Mouse (Mus musculus) CH12.LX (cell line): ENCODE measurements at regions not wholly inside any gene's neighbourhood (a gene's known extent, or its start where the extent isn't known, plus 50 kb on each side); places are given as distances from the start of the nearest gene placed in this dataset.

Experiments used
- DNase-seq: peaks from one replicate; pipeline ENCODE4 v3.0.0-alpha.2; 2013; ENCODE audit errors: extremely low read depth
- H3K27ac ChIP-seq: 2 replicates; pipeline ENCODE4 v1.5.1; 2012; ENCODE audit warnings: low read depth, mild to moderate bottlenecking, control low read depth, moderate library complexity; ENCODE audit not compliant: insufficient read depth
- H3K27me3 ChIP-seq: replicated peaks from 2 replicates; pipeline ENCODE3; 2012; ENCODE audit warnings: inconsistent platforms
- H3K36me3 ChIP-seq, 2 experiments: replicated peaks in 1 of 2; 2 replicates each; pipeline versions ENCODE3 to v1.6.1; 2012; ENCODE audit warnings: inconsistent platforms in 1 of 2, low read length in 1 of 2, mild to moderate bottlenecking in 1 of 2, mixed read lengths in 1 of 2, moderate library complexity in 1 of 2; ENCODE audit not compliant: control insufficient read depth in 1 of 2, insufficient read depth in 1 of 2
- H3K4me1 ChIP-seq, 2 experiments: 2 replicates each; pipeline ENCODE4 v1.6.1; 2012; ENCODE audit warnings: inconsistent platforms in 1 of 2, moderate library complexity in 1 of 2; ENCODE audit not compliant: insufficient read depth in 2 of 2, control insufficient read depth in 1 of 2
- H3K4me2 ChIP-seq: 2 replicates; pipeline ENCODE4 v1.6.1; 2012; ENCODE audit warnings: low read depth, mild to moderate bottlenecking, control low read depth; ENCODE audit not compliant: poor library complexity, insufficient read depth, severe bottlenecking
- H3K4me3 ChIP-seq, 3 experiments: fragments of 150-350 bp in 1 of 3; sonication (generic) in 1 of 3; replicated peaks in 1 of 3; 2 replicates each; pipeline versions ENCODE3 to v1.5.1; 2011 to 2012; ENCODE audit warnings: low read depth in 2 of 3, low read length in 2 of 3, mild to moderate bottlenecking in 2 of 3, moderate library complexity in 2 of 3, control low read depth in 1 of 3, improper control_type of control experiment in 1 of 3, inconsistent platforms in 1 of 3, mixed read lengths in 1 of 3; ENCODE audit not compliant: poor library complexity in 1 of 3
- H3K79me2 ChIP-seq: replicated peaks from 2 replicates; pipeline ENCODE4 v1.6.1; 2012; ENCODE audit warnings: mild to moderate bottlenecking, moderate library complexity; ENCODE audit not compliant: control insufficient read depth, poor library complexity, insufficient read depth, severe bottlenecking; ENCODE audit errors: extremely low read depth
- H3K9ac ChIP-seq: 2 replicates; pipeline ENCODE4 v1.6.1; 2012; ENCODE audit warnings: low read depth, mild to moderate bottlenecking, control low read depth, moderate library complexity; ENCODE audit not compliant: insufficient read depth
- H3K9me3 ChIP-seq: replicated peaks from 2 replicates; pipeline ENCODE3; 2012; ENCODE audit warnings: low read length, inconsistent platforms, mixed read lengths
- BHLHE40 ChIP-seq: IDR thresholded peaks from 2 replicates; pipeline ENCODE4 v1.6.1; 2011; ENCODE audit warnings: mild to moderate bottlenecking, low read depth, low read length, improper control_type of control experiment
- CHD1 ChIP-seq: IDR thresholded peaks from 2 replicates; pipeline ENCODE4 v1.6.1; 2012; ENCODE audit warnings: low read depth, low read length, improper control_type of control experiment, inconsistent platforms
- CTCF ChIP-seq, 2 experiments: IDR thresholded peaks in 1 of 2; conservative IDR thresholded peaks in 1 of 2; 2 replicates each; pipeline ENCODE4 v1.5.1; 2011 to 2012; ENCODE audit warnings: low read depth in 2 of 2, low read length in 2 of 2, improper control_type of control experiment in 1 of 2, inconsistent platforms in 1 of 2, mild to moderate bottlenecking in 1 of 2, moderate library complexity in 1 of 2
- E2F4 ChIP-seq: IDR thresholded peaks from 2 replicates; pipeline ENCODE4 v1.6.1; 2011; ENCODE audit warnings: low read depth, low read length, improper control_type of control experiment; ENCODE audit not compliant: insufficient replicate concordance
- ETS1 ChIP-seq: conservative IDR thresholded peaks from 2 replicates; pipeline ENCODE4 v1.6.1; 2012; ENCODE audit warnings: low read depth, mild to moderate bottlenecking, inconsistent platforms, low read length, improper control_type of control experiment, moderate library complexity
- GABPA ChIP-seq: IDR thresholded peaks from 2 replicates; pipeline ENCODE4 v1.6.1; 2012; ENCODE audit warnings: low read depth, low read length, improper control_type of control experiment, inconsistent platforms; ENCODE audit not compliant: insufficient replicate concordance
- IRF4 ChIP-seq: IDR thresholded peaks from 2 replicates; pipeline ENCODE4 v1.6.1; 2014; ENCODE audit warnings: low read depth, mild to moderate bottlenecking, inconsistent platforms, low read length, improper control_type of control experiment
- MAFK ChIP-seq: IDR thresholded peaks from 2 replicates; pipeline ENCODE4 v1.6.1; 2011; ENCODE audit warnings: low read length, improper control_type of control experiment; ENCODE audit not compliant: insufficient replicate concordance
- MAX ChIP-seq: IDR thresholded peaks from 2 replicates; pipeline ENCODE4 v1.6.1; 2011; ENCODE audit warnings: low read length, improper control_type of control experiment
- MAZ ChIP-seq: IDR thresholded peaks from 2 replicates; pipeline ENCODE4 v1.6.1; 2012; ENCODE audit warnings: low read depth, mild to moderate bottlenecking, inconsistent platforms, low read length, improper control_type of control experiment, moderate library complexity
- MEF2A ChIP-seq: IDR thresholded peaks from 2 replicates; pipeline ENCODE4 v1.6.1; 2014; ENCODE audit warnings: low read depth, mild to moderate bottlenecking, inconsistent platforms, low read length, improper control_type of control experiment, borderline replicate concordance
- NRF1 ChIP-seq: IDR thresholded peaks from 2 replicates; pipeline ENCODE4 v1.6.1; 2014; ENCODE audit warnings: low read depth, mild to moderate bottlenecking, inconsistent platforms, low read length, improper control_type of control experiment, moderate library complexity
- POLR2A ChIP-seq: IDR thresholded peaks from 2 replicates; pipeline ENCODE4 v1.6.1; 2011; ENCODE audit warnings: low read depth, mild to moderate bottlenecking, improper control_type of control experiment, low read length
- SIN3A ChIP-seq: IDR thresholded peaks from 2 replicates; pipeline ENCODE4 v1.6.1; 2012; ENCODE audit warnings: low read length, improper control_type of control experiment, inconsistent platforms
- SMC3 ChIP-seq: IDR thresholded peaks from 2 replicates; pipeline ENCODE4 v1.6.1; 2011; ENCODE audit warnings: low read depth, low read length, improper control_type of control experiment
- TCF12 ChIP-seq: IDR thresholded peaks from 2 replicates; pipeline ENCODE4 v1.6.1; 2014; ENCODE audit warnings: low read depth, mild to moderate bottlenecking, inconsistent platforms, low read length, improper control_type of control experiment
- USF1 ChIP-seq: IDR thresholded peaks from 2 replicates; pipeline ENCODE4 v1.6.1; 2014; ENCODE audit warnings: low read depth, mild to moderate bottlenecking, inconsistent platforms, low read length, improper control_type of control experiment
- ZKSCAN1 ChIP-seq: IDR thresholded peaks from 2 replicates; pipeline ENCODE4 v1.6.1; 2012; ENCODE audit warnings: low read depth, inconsistent platforms, low read length, improper control_type of control experiment, borderline replicate concordance
- ZMIZ1 ChIP-seq: IDR thresholded peaks from 2 replicates; pipeline ENCODE4 v1.6.1; 2012; ENCODE audit warnings: low read depth, mild to moderate bottlenecking, inconsistent platforms, low read length, improper control_type of control experiment
- ZNF384 ChIP-seq: IDR thresholded peaks from 2 replicates; pipeline ENCODE4 v1.6.1; 2012; ENCODE audit warnings: low read depth, low read length, improper control_type of control experiment, inconsistent platforms
- dilution Hi-C: fragments of 300-500 bp; cut with MboI; formaldehyde crosslinking; loops from 2 replicates; pipeline ENCODE4 v1.14.3; 2020; ENCODE audit warnings: low sequenced_read_pairs; ENCODE audit not compliant: extremely low pct_unique_long_range_greater_than_20kb, extremely low pct_ligation_motif_present
- in situ Hi-C: fragments of 300-500 bp; cut with MboI; formaldehyde crosslinking; loops from 3 replicates; pipeline ENCODE4 v1.14.3; 2019; ENCODE audit warnings: low sequenced_read_pairs, low pct_ligation_motif_present, low pct_unique_long_range_greater_than_20kb, mixed read lengths

DNA sequence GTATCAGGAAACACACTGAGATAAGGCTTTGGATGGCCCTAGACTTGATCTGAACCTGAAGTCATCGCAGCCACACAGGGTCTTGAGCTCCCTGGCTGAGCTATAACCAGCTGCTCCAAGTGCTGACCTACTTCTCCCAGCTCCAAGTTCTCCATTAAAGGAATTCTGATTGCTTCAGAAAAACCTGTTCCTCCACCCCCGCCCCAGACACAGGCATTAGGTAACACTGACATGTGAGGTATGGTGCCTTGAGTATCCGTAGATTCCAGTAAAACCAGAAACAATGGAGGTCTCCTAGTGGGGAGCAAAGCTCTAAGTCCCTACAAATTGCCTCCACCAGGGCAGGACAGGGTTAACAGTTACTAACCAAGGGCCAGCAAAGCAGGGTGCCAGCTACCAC is 129.4 kb upstream of the Topaz1 start:
- DNase-seq: no peak
- H3K36me3 ChIP-seq: no peaks in the 10 kb centered on the region
- no peak overlapping the region for H3K9ac ChIP-seq
- H3K4me1 ChIP-seq: peaks cover 0 to 3% of the 10 kb centered on the region in 2 experiments; a peak in 1 of 4 replicates
- TF ChIP-seq CHD1 (no peak), ETS1 (no peak), POLR2A (no peak), USF1 (no peak)
- dilution Hi-C loops (no loop called here), in situ Hi-C loops (loop anchor here (10.0 kb wide), 1 partner anchor 67 kb away; no protein-coding TSS in a partner anchor)
- no peaks in the 10 kb centered on the region for H3K9me3 ChIP-seq
- H3K79me2 ChIP-seq: no peaks in the 10 kb centered on the region
- no peak overlapping the region for H3K27ac ChIP-seq
- H3K27me3 ChIP-seq: peaks cover 41% of the 10 kb centered on the region
- H3K4me3 ChIP-seq: no peak overlapping the region
- H3K4me2 ChIP-seq: no peak overlapping the region

DNA sequence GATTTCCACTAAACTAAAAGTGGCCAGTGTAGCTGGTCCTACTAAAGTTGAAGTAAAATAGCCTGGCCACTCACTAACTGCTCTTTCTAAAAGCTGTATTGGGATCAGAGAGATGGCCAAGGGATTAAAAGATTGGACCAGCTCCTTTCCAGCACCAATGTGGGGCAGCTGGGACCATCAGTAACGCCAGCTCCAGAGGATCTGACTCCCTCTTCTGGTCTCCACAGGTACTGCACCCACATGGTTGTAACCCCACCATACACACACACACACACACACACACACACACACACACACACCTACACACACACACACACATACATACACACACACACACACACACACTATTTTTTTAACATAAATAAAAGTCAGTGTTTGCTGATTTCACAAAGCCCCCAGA is 122.1 kb upstream of the Topaz1 start:
- Histone ChIP-seq H3K4me3 (no peak overlapping the region), H3K4me2 (no peak overlapping the region), H3K36me3 (no peaks in the 10 kb centered on the region), H3K9me3 (peaks cover 2% of the 10 kb centered on the region), H3K27me3 (peaks cover 53% of the 10 kb centered on the region), H3K79me2 (no peaks in the 10 kb centered on the region), H3K27ac (no peak overlapping the region), H3K4me1 (no peaks in the 10 kb centered on the region), H3K9ac (no peak overlapping the region)
- DNase-seq: no peak
- no peak for TF ChIP-seq SMC3
- no peak for TF ChIP-seq MAZ
- TF ChIP-seq E2F4: no peak
- TF ChIP-seq MAX: no peak
- TF ChIP-seq MAFK: no peak
- no peak for TF ChIP-seq BHLHE40
- TF ChIP-seq ZNF384: no peak
- TF ChIP-seq CTCF (conservative IDR thresholded peaks at IDR 0.05 in 1 of 2, IDR thresholded peaks at IDR 0.05 in 1 of 2; ENCODE audit: low read depth in 2 of 2, low read length in 2 of 2): no peak
- no peak for TF ChIP-seq ZMIZ1
- no peak for TF ChIP-seq IRF4
- no peak for TF ChIP-seq ZKSCAN1
- TF ChIP-seq MEF2A: no peak
- TF ChIP-seq TCF12: no peak
- no peak for TF ChIP-seq SIN3A
- TF ChIP-seq NRF1: no peak
- no peak for TF ChIP-seq GABPA
- in situ Hi-C loops (no loop called here), dilution Hi-C loops (no loop called here)
